9 mouse cellular contexts compared by ENCODE assay signal in the genomic region with DNA sequence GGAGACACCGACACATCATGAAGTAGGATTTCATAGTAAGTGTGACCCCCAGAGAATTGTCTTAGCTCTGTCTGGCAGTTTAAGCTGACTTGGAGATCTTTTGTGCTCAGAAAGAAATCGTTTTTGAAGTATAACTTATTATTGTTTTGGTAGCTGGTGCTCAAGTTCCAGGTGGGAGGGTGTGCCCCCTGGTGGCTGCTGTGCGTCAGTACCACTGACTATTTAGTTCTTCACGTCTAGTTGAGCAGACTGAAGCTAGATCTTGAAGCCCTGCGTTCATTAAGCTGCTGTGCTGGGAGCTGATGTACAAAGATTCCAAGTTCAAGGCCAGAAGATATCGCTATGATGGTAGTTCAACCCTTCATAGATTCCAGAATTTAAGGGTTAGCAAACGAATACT.
A peak's percentile ranks its signal among the peaks of the same experiment; 100 is the strongest.
DNase-seq lines count a peak whose midpoint lies in the region; ATAC-seq lines count a peak whose summit lies in the region.
"Had no signal": no experiment of that assay in that cellular context is flagged by ENCODE, and none has a peak within 500 bp of the region (broad histone marks: within the 10 kb centered on the region; RNA-seq: fewer than 3 reads in every experiment).

No protein-coding gene starts in this region.

- H3K9ac ChIP-seq in midbrain, embryonic 14.5 days (replicated peaks; ENCODE audit: low read length), result no peak overlapping the region
- H3K9ac ChIP-seq in midbrain, embryonic 13.5 days (replicated peaks), result no peak overlapping the region
- H3K9ac ChIP-seq in limb, embryonic 11.5 days (ENCODE audit: low read length), result no peak overlapping the region
- H3K9ac ChIP-seq: stomach, embryonic 15.5 days had no signal

- no peaks in the 10 kb centered on the region for H3K27me3 ChIP-seq in midbrain, embryonic 14.5 days (ENCODE audit: control insufficient read depth, insufficient read depth, low read length)
- H3K27me3 ChIP-seq in midbrain, embryonic 13.5 days, result no peaks in the 10 kb centered on the region
- H3K27me3 ChIP-seq in limb, embryonic 11.5 days (ENCODE audit: control insufficient read depth, insufficient read depth, low read length), result no peaks in the 10 kb centered on the region
- H3K27me3 ChIP-seq: stomach, embryonic 15.5 days had no signal

- WGBS in midbrain, embryonic 14.5 days, result 35% methylated on average over 7 of the region's 7 CpGs
- 39% methylated on average over 7 of the region's 7 CpGs for WGBS in midbrain, embryonic 13.5 days
- WGBS in limb, embryonic 11.5 days, result 43% methylated on average over 7 of the region's 7 CpGs

- H3K4me1 ChIP-seq in midbrain, embryonic 14.5 days (ENCODE audit: control insufficient read depth, insufficient read depth, low read length), result no peaks in the 10 kb centered on the region
- H3K4me1 ChIP-seq in midbrain, embryonic 13.5 days (replicated peaks), result peaks cover 11% of the 10 kb centered on the region
- no peaks in the 10 kb centered on the region; the same call in 1 of the 2 replicates for H3K4me1 ChIP-seq in limb, embryonic 11.5 days (ENCODE audit: control insufficient read depth, insufficient read depth, low read length)
- H3K4me1 ChIP-seq: stomach, embryonic 15.5 days had no signal

- no peaks in the 10 kb centered on the region for H3K36me3 ChIP-seq in midbrain, embryonic 14.5 days (ENCODE audit: control insufficient read depth, insufficient read depth, low read length)
- H3K36me3 ChIP-seq in midbrain, embryonic 13.5 days, result no peaks in the 10 kb centered on the region
- H3K36me3 ChIP-seq in limb, embryonic 11.5 days (ENCODE audit: control insufficient read depth, insufficient read depth, low read length), result no peaks in the 10 kb centered on the region
- H3K36me3 ChIP-seq: stomach, embryonic 15.5 days had no signal

- ATAC-seq in midbrain, embryonic 14.5 days (ENCODE audit: low FRiP score, low TSS enrichment), result no peak
- ATAC-seq in midbrain, embryonic 13.5 days, result no peak
- ATAC-seq in limb, embryonic 11.5 days (ENCODE audit: insufficient number of reproducible peaks, low FRiP score, low TSS enrichment, low read depth), result no peak
- peak; percentile 62 for ATAC-seq in neutrophil, adult 5-6 weeks (ENCODE audit: extremely low read depth, insufficient number of reproducible peaks, low FRiP score, poor library complexity, severe bottlenecking)

- no peak overlapping the region for H3K4me2 ChIP-seq in midbrain, embryonic 14.5 days (ENCODE audit: low read length)
- H3K4me2 ChIP-seq in midbrain, embryonic 13.5 days (replicated peaks), result no peak overlapping the region
- H3K4me2 ChIP-seq in limb, embryonic 11.5 days (ENCODE audit: low read depth, severe bottlenecking), result no peak overlapping the region
- H3K4me2 ChIP-seq: stomach, embryonic 15.5 days had no signal

- no peaks in the 10 kb centered on the region for H3K9me3 ChIP-seq in midbrain, embryonic 14.5 days (ENCODE audit: control insufficient read depth, low read length)
- no peaks in the 10 kb centered on the region for H3K9me3 ChIP-seq in midbrain, embryonic 13.5 days
- no peaks in the 10 kb centered on the region for H3K9me3 ChIP-seq in limb, embryonic 11.5 days (ENCODE audit: control insufficient read depth, low read length)
- H3K9me3 ChIP-seq: stomach, embryonic 15.5 days had no signal

- no peak overlapping the region for H3K4me3 ChIP-seq in midbrain, embryonic 14.5 days (replicated peaks; ENCODE audit: low read depth, low read length)
- H3K4me3 ChIP-seq in midbrain, embryonic 13.5 days (replicated peaks), result no peak overlapping the region
- no peak overlapping the region for H3K4me3 ChIP-seq in limb, embryonic 11.5 days (ENCODE audit: low read depth, low read length)
- H3K4me3 ChIP-seq: stomach, embryonic 15.5 days had no signal

- DNase-seq in midbrain, embryonic 14.5 days, result peak; percentile 80
- DNase-seq in T-cell, adult 2 months (ENCODE audit: low spot score), result peak; percentile 58
- DNase-seq in embryo, embryonic 10.5 days (ENCODE audit: low spot score), result peak; percentile 79
- peak; percentile 72 for DNase-seq in heart, postnatal 4 days
- DNase-seq in limb, embryonic 11.5 days (ENCODE audit: low spot score), result peak; percentile 65
- peak; percentile 26 to 60 for DNase-seq in urinary bladder, postnatal 36 days (ENCODE audit: low spot score in 2 of 2)

- H3K27ac ChIP-seq in midbrain, embryonic 14.5 days (replicated peaks; ENCODE audit: low read depth, low read length), result no peak overlapping the region
- no peak overlapping the region for H3K27ac ChIP-seq in midbrain, embryonic 13.5 days
- H3K27ac ChIP-seq in limb, embryonic 11.5 days (replicated peaks; ENCODE audit: low read depth, low read length), result no peak overlapping the region
- H3K27ac ChIP-seq: stomach, embryonic 15.5 days had no signal
